8 mouse cellular contexts compared by ENCODE assay signal in the genomic region with DNA sequence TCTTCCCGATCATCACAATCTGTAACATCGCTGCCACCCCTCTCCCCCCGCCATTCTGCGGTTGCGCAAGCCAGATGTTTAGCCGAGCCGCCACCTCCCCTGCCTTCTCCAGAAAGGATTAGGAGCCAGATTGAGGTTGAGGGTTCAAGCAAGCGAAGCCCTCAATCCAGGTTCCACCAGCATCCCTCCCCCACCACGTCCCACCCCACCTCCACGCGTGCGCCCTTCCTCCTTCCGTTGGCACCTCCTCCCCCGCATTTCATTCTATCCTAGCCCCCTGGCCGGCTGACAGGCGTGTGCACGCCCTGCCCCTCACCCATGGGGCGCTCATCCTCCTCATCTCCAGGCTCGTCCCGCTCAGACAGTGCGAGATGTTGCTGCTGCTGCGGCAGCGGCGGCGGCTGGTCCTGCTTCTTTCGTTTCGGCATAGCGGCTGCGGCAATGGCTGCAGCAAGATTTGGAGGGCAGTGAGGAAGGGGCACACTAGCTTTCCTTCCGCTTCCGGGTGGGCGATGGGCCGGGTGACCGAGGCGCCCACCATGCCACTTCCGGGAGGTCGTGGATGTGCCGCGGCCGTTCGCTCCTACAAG. TPM values are rescaled to one million over a fixed set of nuclear protein-coding genes. Genes with fewer than 3 reads are reported as not detected.
A peak's percentile ranks its signal among the peaks of the same experiment; 100 is the strongest.
DNase-seq lines count a peak whose midpoint lies in the region; ATAC-seq and TF ChIP-seq lines count a peak whose summit lies in the region.

No protein-coding gene starts in this region.

- H3K27me3 ChIP-seq in kidney, embryonic 16.5 days (ENCODE audit: insufficient read depth, low read length) = no peaks in the 10 kb centered on the region
- H3K27me3 ChIP-seq in hindbrain, postnatal 0 days (ENCODE audit: insufficient read depth, low read length) = no peaks in the 10 kb centered on the region
- no peaks in the 10 kb centered on the region; the same call in 1 of the 2 replicates for H3K27me3 ChIP-seq in liver, embryonic 15.5 days

- peak overlapping the region; percentile 73 for H3K4me3 ChIP-seq in kidney, embryonic 16.5 days (ENCODE audit: low read length)
- peak overlapping the region; percentile 77 for H3K4me3 ChIP-seq in hindbrain, postnatal 0 days (ENCODE audit: low read length)
- peak overlapping the region; percentile 89 for H3K4me3 ChIP-seq in liver, embryonic 15.5 days (replicated peaks)

- peak overlapping the region; percentile 96 for H3K27ac ChIP-seq in kidney, embryonic 16.5 days (ENCODE audit: low read length)
- H3K27ac ChIP-seq in hindbrain, postnatal 0 days = peak overlapping the region; percentile 97
- peak overlapping the region; percentile 89 for H3K27ac ChIP-seq in liver, embryonic 15.5 days (replicated peaks)

- H3K9ac ChIP-seq in kidney, embryonic 16.5 days (replicated peaks; ENCODE audit: low read length) = peak overlapping the region; percentile 79
- peak overlapping the region; percentile 73 for H3K9ac ChIP-seq in hindbrain, postnatal 0 days (replicated peaks; ENCODE audit: low read length)
- peak overlapping the region; percentile 62 for H3K9ac ChIP-seq in liver, embryonic 15.5 days

- peaks cover 35% of the 10 kb centered on the region for H3K36me3 ChIP-seq in kidney, embryonic 16.5 days (ENCODE audit: insufficient read depth, low read length)
- H3K36me3 ChIP-seq in hindbrain, postnatal 0 days (ENCODE audit: insufficient read depth, low read length) = peaks cover 25% of the 10 kb centered on the region
- H3K36me3 ChIP-seq in liver, embryonic 15.5 days (replicated peaks) = peaks cover 20% of the 10 kb centered on the region

- H3K4me1 ChIP-seq in kidney, embryonic 16.5 days (ENCODE audit: insufficient read depth, low read length) = peaks cover 17% of the 10 kb centered on the region
- H3K4me1 ChIP-seq in hindbrain, postnatal 0 days (ENCODE audit: insufficient read depth, low read length) = peaks cover 12% of the 10 kb centered on the region; the same call in 1 of the 2 replicates
- peaks cover 38% of the 10 kb centered on the region for H3K4me1 ChIP-seq in liver, embryonic 15.5 days (replicated peaks)

- TF ChIP-seq CTCF in hindbrain, postnatal 0 days (IDR thresholded peaks at IDR 0.05; ENCODE audit: low read depth) = peak; percentile 21

- DNase-seq in kidney, postnatal 36 days = no peak
- DNase-seq in ZHBTc4 (ENCODE audit: low read depth, low spot score) = peak; percentile 87
- DNase-seq in hindbrain, postnatal 0 days (ENCODE audit: low spot score) = peak; percentile 92
- DNase-seq in retina, embryonic 14.5 days (ENCODE audit: low spot score) = peak; percentile 87

- under 1% methylated on average over 41 of the region's 41 CpGs for WGBS in kidney, embryonic 16.5 days
- under 1% methylated on average over 40 of the region's 41 CpGs for WGBS in hindbrain, postnatal 0 days
- WGBS in liver, embryonic 15.5 days (ENCODE audit: insufficient replicate concordance) = under 1% methylated on average over 41 of the region's 41 CpGs

- ATAC-seq in kidney, embryonic 16.5 days (ENCODE audit: low FRiP score, low TSS enrichment) = peak; percentile 83
- ATAC-seq in erythroblast, adult 5-6 weeks (replicated peaks; ENCODE audit: low FRiP score, poor library complexity, severe bottlenecking) = peak; percentile 9; the same call in 1 of the 2 replicates
- ATAC-seq in hindbrain, postnatal 0 days = peak; percentile 90
- ATAC-seq in liver, embryonic 15.5 days (ENCODE audit: insufficient read depth) = peak; percentile 33
- ATAC-seq in CD4-positive, CD25-positive, alpha-beta regulatory T cell, adult 4 months = no peak

- H3K4me2 ChIP-seq in kidney, embryonic 16.5 days (replicated peaks; ENCODE audit: low read depth, low read length) = peak overlapping the region; percentile 69
- peak overlapping the region; percentile 69 for H3K4me2 ChIP-seq in hindbrain, postnatal 0 days (ENCODE audit: low read depth, low read length)
- H3K4me2 ChIP-seq in liver, embryonic 15.5 days = peak overlapping the region; percentile 98

- no peaks in the 10 kb centered on the region for H3K9me3 ChIP-seq in kidney, embryonic 16.5 days (ENCODE audit: low read length)
- H3K9me3 ChIP-seq in hindbrain, postnatal 0 days (ENCODE audit: low read length) = no peaks in the 10 kb centered on the region
- no peaks in the 10 kb centered on the region for H3K9me3 ChIP-seq in liver, embryonic 15.5 days (replicated peaks)

RNA-seq across cellular contexts. Expression of a gene that starts 0.7 kb away (rescaled TPM):
- polyA plus RNA-seq in kidney, embryonic 16.5 days (2015; fragmentation: Nextera tagmentation; extraction: Ambion mirVana) = 55.7 and 57.8 TPM in 2 replicates
- 1.5 and 3.3 TPM in 2 replicates for total RNA-seq in erythroblast, adult 5-6 weeks (2015; ENCODE audit: low replicate concordance)
- 2.0 and 4.3 TPM in 2 replicates for total RNA-seq in erythroblast, adult 5-6 weeks (2017; ENCODE audit: low replicate concordance)
- total RNA-seq in hindbrain, postnatal 0 days (2014; rRNA removed) = 101 and 106 TPM in 2 replicates
- 75.8 and 76.2 TPM in 2 replicates for polyA plus RNA-seq in hindbrain, postnatal 0 days (2015; fragmentation: Nextera tagmentation; extraction: Ambion mirVana)
- polyA plus RNA-seq in liver, embryonic 15.5 days (2015; fragmentation: Nextera tagmentation; extraction: Ambion mirVana) = 9.3 and 10.8 TPM in 2 replicates
- 1 to 10 TPM; 8.1 to 9.2 TPM for polyA plus RNA-seq in CD4-positive, CD25-positive, alpha-beta regulatory T cell, adult 4 months (2017; shearing (Covaris generic))

RNA-seq across cellular contexts. Expression of a gene that starts 1.1 kb away (rescaled TPM):
- polyA plus RNA-seq in kidney, embryonic 16.5 days (2015; fragmentation: Nextera tagmentation; extraction: Ambion mirVana) = 46.6 and 47.9 TPM in 2 replicates
- total RNA-seq in erythroblast, adult 5-6 weeks (2015; ENCODE audit: low replicate concordance) = 2.3 TPM in 1 of 2 replicates, not detected in the other
- 3.0 and 5.4 TPM in 2 replicates for total RNA-seq in erythroblast, adult 5-6 weeks (2017; ENCODE audit: low replicate concordance)
- 39.9 and 46.7 TPM in 2 replicates for total RNA-seq in hindbrain, postnatal 0 days (2014; rRNA removed)
- 72.7 and 81.9 TPM in 2 replicates for polyA plus RNA-seq in hindbrain, postnatal 0 days (2015; fragmentation: Nextera tagmentation; extraction: Ambion mirVana)
- 5.5 and 6.8 TPM in 2 replicates for polyA plus RNA-seq in liver, embryonic 15.5 days (2015; fragmentation: Nextera tagmentation; extraction: Ambion mirVana)
- polyA plus RNA-seq in CD4-positive, CD25-positive, alpha-beta regulatory T cell, adult 4 months (2017; shearing (Covaris generic)) = 10 to 100 TPM; 16.5 to 17.6 TPM

RNA-seq across cellular contexts. Expression of a gene that starts 9.3 kb away (rescaled TPM):
- 80.7 and 95.8 TPM in 2 replicates for polyA plus RNA-seq in kidney, embryonic 16.5 days (2015; fragmentation: Nextera tagmentation; extraction: Ambion mirVana)
- total RNA-seq in erythroblast, adult 5-6 weeks (2015; ENCODE audit: low replicate concordance) = 13.0 and 13.6 TPM in 2 replicates
- 33.9 and 71.4 TPM in 2 replicates for total RNA-seq in erythroblast, adult 5-6 weeks (2017; ENCODE audit: low replicate concordance)
- total RNA-seq in hindbrain, postnatal 0 days (2014; rRNA removed) = 47.7 and 57.3 TPM in 2 replicates
- polyA plus RNA-seq in hindbrain, postnatal 0 days (2015; fragmentation: Nextera tagmentation; extraction: Ambion mirVana) = 94.5 and 99.4 TPM in 2 replicates
- 37.4 and 47.0 TPM in 2 replicates for polyA plus RNA-seq in liver, embryonic 15.5 days (2015; fragmentation: Nextera tagmentation; extraction: Ambion mirVana)
- polyA plus RNA-seq in CD4-positive, CD25-positive, alpha-beta regulatory T cell, adult 4 months (2017; shearing (Covaris generic)) = 100 to 1,000 TPM; 122 to 174 TPM

RNA-seq across cellular contexts. Expression of a gene that starts 41.5 kb away (rescaled TPM):
- 2.2 and 3.1 TPM in 2 replicates for polyA plus RNA-seq in kidney, embryonic 16.5 days (2015; fragmentation: Nextera tagmentation; extraction: Ambion mirVana)
- 161 and 177 TPM in 2 replicates for total RNA-seq in erythroblast, adult 5-6 weeks (2015; ENCODE audit: low replicate concordance)
- total RNA-seq in erythroblast, adult 5-6 weeks (2017; ENCODE audit: low replicate concordance) = 587 and 609 TPM in 2 replicates
- 0.10 and 0.11 TPM in 2 replicates for total RNA-seq in hindbrain, postnatal 0 days (2014; rRNA removed)
- 7.1 and 7.7 TPM in 2 replicates for polyA plus RNA-seq in hindbrain, postnatal 0 days (2015; fragmentation: Nextera tagmentation; extraction: Ambion mirVana)
- polyA plus RNA-seq in liver, embryonic 15.5 days (2015; fragmentation: Nextera tagmentation; extraction: Ambion mirVana) = 8.2 and 9.2 TPM in 2 replicates
- 10 to 100 TPM; 31.2 to 45.1 TPM for polyA plus RNA-seq in CD4-positive, CD25-positive, alpha-beta regulatory T cell, adult 4 months (2017; shearing (Covaris generic))

RNA-seq across cellular contexts. Expression of a gene that starts 53.7 kb away (rescaled TPM):
- polyA plus RNA-seq in kidney, embryonic 16.5 days (2015; fragmentation: Nextera tagmentation; extraction: Ambion mirVana) = 4.5 and 5.9 TPM in 2 replicates
- 249 and 264 TPM in 2 replicates for total RNA-seq in erythroblast, adult 5-6 weeks (2015; ENCODE audit: low replicate concordance)
- 271 and 275 TPM in 2 replicates for total RNA-seq in erythroblast, adult 5-6 weeks (2017; ENCODE audit: low replicate concordance)
- 6.6 and 7.3 TPM in 2 replicates for total RNA-seq in hindbrain, postnatal 0 days (2014; rRNA removed)
- 8.8 and 9.4 TPM in 2 replicates for polyA plus RNA-seq in hindbrain, postnatal 0 days (2015; fragmentation: Nextera tagmentation; extraction: Ambion mirVana)
- 52.8 and 65.8 TPM in 2 replicates for polyA plus RNA-seq in liver, embryonic 15.5 days (2015; fragmentation: Nextera tagmentation; extraction: Ambion mirVana)
- polyA plus RNA-seq in CD4-positive, CD25-positive, alpha-beta regulatory T cell, adult 4 months (2017; shearing (Covaris generic)) = 1,000 to 10,000 TPM in 1 of 2 experiments, 100 to 1,000 TPM in 1; 829 to 1,151 TPM

Comparison
In these comparisons a context has a peak if more than half of its experiments do, and no peak if none do; other contexts are left out.
1. DNase-seq: peak in ZHBTc4 (single experiment), hindbrain, postnatal 0 days (single experiment) and retina, embryonic 14.5 days (single experiment); none in kidney, postnatal 36 days (0 of 2).
2. Peak in every context shown above with its lines, with median percentiles within 50 percentile points of each other: H3K27ac ChIP-seq, H3K4me2 ChIP-seq, H3K4me3 ChIP-seq and H3K9ac ChIP-seq.